Mouse (Mus musculus): ENCODE results near the gene Atg4a-ps.

DNA sequence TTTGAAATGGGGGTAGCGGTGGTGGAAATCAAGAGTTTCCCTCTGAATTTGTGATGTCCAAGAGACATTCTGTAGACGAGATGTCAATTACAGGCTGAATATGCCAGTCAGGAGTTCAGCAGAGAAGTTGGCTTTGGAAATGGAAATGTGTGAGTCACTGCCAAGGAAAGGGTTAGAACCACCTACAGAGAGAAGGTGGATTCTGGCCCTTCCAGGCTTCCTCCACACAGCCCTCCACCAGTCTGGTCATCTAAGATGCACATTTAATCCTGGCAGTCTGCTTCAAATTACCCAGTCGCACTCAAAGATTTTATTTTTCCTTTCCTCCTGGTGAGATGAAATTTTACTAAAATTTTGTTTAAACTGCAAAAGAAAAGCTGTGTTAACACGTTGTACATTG, 26.2 kb upstream of the Atg4a-ps start:
- TF ChIP-seq CTCF (IDR thresholded peaks at IDR 0.05; ENCODE audit: low read depth, low read length) = no peak
- TF ChIP-seq GATA1 (IDR thresholded peaks at IDR 0.05; ENCODE audit: borderline replicate concordance, low read length) = no peak
- TF ChIP-seq TAL1 (conservative IDR thresholded peaks at IDR 0.05; ENCODE audit: low read depth, low read length) = no peak
- TF ChIP-seq POLR2AphosphoS5 (IDR thresholded peaks at IDR 0.05; ENCODE audit: insufficient replicate concordance, low read depth, low read length) = no peak
- TF ChIP-seq GATA2 (IDR thresholded peaks at IDR 0.05; ENCODE audit: borderline replicate concordance, low read depth, low read length) = no peak

All from G1E (cell line).